Mouse (Mus musculus) heart, adult 18-20 months (tissue): ENCODE data around the gene Plekha8. TPM values are rescaled to one million over a fixed set of nuclear protein-coding genes. Genes with fewer than 3 reads are reported as not detected.

Source experiments
- total RNA-seq, 2 experiments: library from RNA; stranded (reverse); gene quantifications; 2 replicates each; pipeline ENCODE4 v1.2.3; 2021

The Plekha8 gene
- total RNA-seq, 2 experiments from 2014 or later = 9.1 to 9.9 TPM

Other genes starting within 250 kb of the Plekha8 start
- 10 to 100 TPM; 28.6 to 32.7 TPM for gene Wipf3, start 165.5 kb upstream of the Plekha8 start, total RNA-seq
- gene Scrn1, start 28.6 kb upstream of the Plekha8 start, total RNA-seq = 1 to 10 TPM; 5.0 to 5.9 TPM
- gene Fkbp14, start 2.2 kb downstream of the Plekha8 start, total RNA-seq = 10 to 100 TPM in 1 of 2 experiments, 1 to 10 TPM in 1; 8.9 to 11.6 TPM
- 10 to 100 TPM; 17.0 to 18.4 TPM for gene Mturn, start 86.5 kb downstream of the Plekha8 start, total RNA-seq
- gene Znrf2, start 221.8 kb downstream of the Plekha8 start, total RNA-seq = 10 to 100 TPM; 17.7 to 18.1 TPM